Mouse (Mus musculus): ENCODE measurements around the gene Grid2.

GRCm38 (mm10) chr6:64047950-64048349, 792.3 kb downstream of the Grid2 start:
- no peak for TF ChIP-seq GATA1 (IDR thresholded peaks at IDR 0.05; ENCODE audit: borderline replicate concordance, low read length)
- no peak for TF ChIP-seq FLI1 (IDR thresholded peaks at IDR 0.05; ENCODE audit: low read length)

All from megakaryocyte, embryonic 14.5 days (primary cell).